Mouse (Mus musculus): ENCODE data around the gene Tnfsf15. TPM values are rescaled to one million over a fixed set of nuclear protein-coding genes. Genes with fewer than 3 reads are reported as not detected.

The Tnfsf15 gene
- polyA plus RNA-seq, 1 experiment from 2014 or later: 0.02 TPM

- no peaks in the 10 kb centered on the region for H3K9me3 ChIP-seq (replicated peaks)
- no peaks in the 10 kb centered on the region for H3K27me3 ChIP-seq
- WGBS (ENCODE audit: insufficient replicate concordance): 34% methylated on average over 3 of the region's 3 CpGs
- 0 out of 2 replicates have a peak, but pooled peaks cover 3% of the 10 kb centered on the region for H3K4me1 ChIP-seq (replicated peaks)
- H3K36me3 ChIP-seq: no peaks in the 10 kb centered on the region
- DNase-seq: no peak
- no peak overlapping the region for H3K9ac ChIP-seq
- H3K27ac ChIP-seq: no peak overlapping the region
- no peak for ATAC-seq (ENCODE audit: low read depth)
- H3K4me2 ChIP-seq: no peak overlapping the region
- H3K4me3 ChIP-seq (replicated peaks): no peak overlapping the region
Observed at GRCm38 (mm10) chr4:63740001-63740400, 4.9 kb downstream of the Tnfsf15 start.

GRCm38 (mm10) chr4:63739524-63739923, 5.4 kb downstream of the Tnfsf15 start:
- no peaks in the 10 kb centered on the region for H3K4me1 ChIP-seq (replicated peaks)
- H3K27me3 ChIP-seq: no peaks in the 10 kb centered on the region
- H3K36me3 ChIP-seq: no peaks in the 10 kb centered on the region
- no peak overlapping the region for H3K4me3 ChIP-seq (replicated peaks)
- no peaks in the 10 kb centered on the region for H3K9me3 ChIP-seq (replicated peaks)
- DNase-seq (no peak), ATAC-seq (ENCODE audit: low read depth) (no peak)
- no peak overlapping the region for H3K4me2 ChIP-seq
- H3K27ac ChIP-seq: no peak overlapping the region
- H3K9ac ChIP-seq: no peak overlapping the region
- 40% methylated on average over 7 of the region's 7 CpGs for WGBS (ENCODE audit: insufficient replicate concordance)

GRCm38 (mm10) chr4:63738364-63738997, 6.4 kb downstream of the Tnfsf15 start:
- H3K4me2 ChIP-seq: no peak overlapping the region
- no peak overlapping the region for H3K4me3 ChIP-seq (replicated peaks)
- H3K36me3 ChIP-seq: no peaks in the 10 kb centered on the region
- no peaks in the 10 kb centered on the region for H3K9me3 ChIP-seq (replicated peaks)
- no peak for ATAC-seq (ENCODE audit: low read depth)
- 61% methylated on average over 9 of the region's 9 CpGs for WGBS (ENCODE audit: insufficient replicate concordance)
- DNase-seq: no peak
- no peaks in the 10 kb centered on the region for H3K27me3 ChIP-seq
- no peaks in the 10 kb centered on the region for H3K4me1 ChIP-seq (replicated peaks)
- no peak overlapping the region for H3K9ac ChIP-seq
- no peak overlapping the region for H3K27ac ChIP-seq

GRCm38 (mm10) chr4:63731299-63731698, 13.6 kb downstream of the Tnfsf15 start:
- no peak overlapping the region for H3K9ac ChIP-seq
- no peak overlapping the region for H3K4me2 ChIP-seq
- no peak overlapping the region for H3K27ac ChIP-seq
- ATAC-seq (ENCODE audit: low read depth): no peak
- no peaks in the 10 kb centered on the region for H3K4me1 ChIP-seq (replicated peaks)
- no peaks in the 10 kb centered on the region for H3K27me3 ChIP-seq
- H3K9me3 ChIP-seq (replicated peaks): no peaks in the 10 kb centered on the region
- H3K36me3 ChIP-seq: no peaks in the 10 kb centered on the region
- no peak overlapping the region for H3K4me3 ChIP-seq (replicated peaks)
- DNase-seq: no peak
- 62% methylated on average over 2 of the region's 2 CpGs for WGBS (ENCODE audit: insufficient replicate concordance)

GRCm38 (mm10) chr4:63726727-63727126, 18.2 kb downstream of the Tnfsf15 start:
- H3K4me2 ChIP-seq: no peak overlapping the region
- no peaks in the 10 kb centered on the region for H3K9me3 ChIP-seq (replicated peaks)
- no peak overlapping the region for H3K4me3 ChIP-seq (replicated peaks)
- H3K36me3 ChIP-seq: no peaks in the 10 kb centered on the region
- H3K4me1 ChIP-seq (replicated peaks): no peaks in the 10 kb centered on the region
- H3K27me3 ChIP-seq: no peaks in the 10 kb centered on the region
- H3K9ac ChIP-seq: no peak overlapping the region
- DNase-seq (no peak), ATAC-seq (ENCODE audit: low read depth) (no peak)
- no peak overlapping the region for H3K27ac ChIP-seq
- 58% methylated on average over 4 of the region's 4 CpGs for WGBS (ENCODE audit: insufficient replicate concordance)

- H3K9me3 ChIP-seq (replicated peaks): no peaks in the 10 kb centered on the region
- no peak overlapping the region for H3K9ac ChIP-seq
- ATAC-seq (ENCODE audit: low read depth) (no peak), DNase-seq (no peak)
- no peaks in the 10 kb centered on the region for H3K4me1 ChIP-seq (replicated peaks)
- H3K27ac ChIP-seq: no peak overlapping the region
- no peaks in the 10 kb centered on the region for H3K36me3 ChIP-seq
- H3K27me3 ChIP-seq: no peaks in the 10 kb centered on the region
- 59% methylated on average over 5 of the region's 5 CpGs for WGBS (ENCODE audit: insufficient replicate concordance)
- H3K4me3 ChIP-seq (replicated peaks): no peak overlapping the region
- no peak overlapping the region for H3K4me2 ChIP-seq
Observed at GRCm38 (mm10) chr4:63725981-63726380, 18.9 kb downstream of the Tnfsf15 start.

- no peak overlapping the region for H3K9ac ChIP-seq
- no peaks in the 10 kb centered on the region for H3K27me3 ChIP-seq
- no peak for DNase-seq
- no peaks in the 10 kb centered on the region for H3K36me3 ChIP-seq
- H3K4me3 ChIP-seq (replicated peaks): no peak overlapping the region
- H3K27ac ChIP-seq: no peak overlapping the region
- no peaks in the 10 kb centered on the region for H3K9me3 ChIP-seq (replicated peaks)
- no peaks in the 10 kb centered on the region for H3K4me1 ChIP-seq (replicated peaks)
- ATAC-seq (ENCODE audit: low read depth): no peak
- WGBS (ENCODE audit: insufficient replicate concordance): 62% methylated on average over 8 of the region's 8 CpGs
- H3K4me2 ChIP-seq: no peak overlapping the region
Observed at GRCm38 (mm10) chr4:63717922-63718643, 26.8 kb downstream of the Tnfsf15 start.

- no peak overlapping the region for H3K9ac ChIP-seq
- DNase-seq (no peak), ATAC-seq (ENCODE audit: low read depth) (no peak)
- no peak overlapping the region for H3K27ac ChIP-seq
- no peaks in the 10 kb centered on the region for H3K9me3 ChIP-seq (replicated peaks)
- H3K4me2 ChIP-seq: no peak overlapping the region
- no peaks in the 10 kb centered on the region for H3K4me1 ChIP-seq (replicated peaks)
- 57% methylated on average over 5 of the region's 5 CpGs for WGBS (ENCODE audit: insufficient replicate concordance)
- H3K36me3 ChIP-seq: no peaks in the 10 kb centered on the region
- no peaks in the 10 kb centered on the region for H3K27me3 ChIP-seq
- no peak overlapping the region for H3K4me3 ChIP-seq (replicated peaks)
Observed at GRCm38 (mm10) chr4:63711886-63712285, 33.0 kb downstream of the Tnfsf15 start.

- Histone ChIP-seq H3K27ac (no peak overlapping the region), H3K4me1 (replicated peaks) (no peaks in the 10 kb centered on the region), H3K9ac (no peak overlapping the region), H3K36me3 (no peaks in the 10 kb centered on the region), H3K4me2 (no peak overlapping the region), H3K27me3 (no peaks in the 10 kb centered on the region), H3K9me3 (replicated peaks) (no peaks in the 10 kb centered on the region), H3K4me3 (replicated peaks) (no peak overlapping the region)
- ATAC-seq (ENCODE audit: low read depth) (no peak), DNase-seq (no peak)
- WGBS (ENCODE audit: insufficient replicate concordance): 73% methylated on average over 8 of the region's 8 CpGs
Observed at GRCm38 (mm10) chr4:63710431-63711220, 34.3 kb downstream of the Tnfsf15 start.

- H3K27ac ChIP-seq: no peak overlapping the region
- no peaks in the 10 kb centered on the region for H3K9me3 ChIP-seq (replicated peaks)
- no peak overlapping the region for H3K4me3 ChIP-seq (replicated peaks)
- H3K36me3 ChIP-seq: no peaks in the 10 kb centered on the region
- ATAC-seq (ENCODE audit: low read depth): no peak
- no peak overlapping the region for H3K4me2 ChIP-seq
- no peaks in the 10 kb centered on the region for H3K4me1 ChIP-seq (replicated peaks)
- no peak overlapping the region for H3K9ac ChIP-seq
- no peaks in the 10 kb centered on the region for H3K27me3 ChIP-seq
- WGBS (ENCODE audit: insufficient replicate concordance): 73% methylated on average over 1 of the region's 1 CpGs
- DNase-seq: no peak
Observed at GRCm38 (mm10) chr4:63706279-63706971, 38.5 kb downstream of the Tnfsf15 start.

GRCm38 (mm10) chr4:63704232-63704631, 40.7 kb downstream of the Tnfsf15 start:
- Histone ChIP-seq H3K27me3 (no peaks in the 10 kb centered on the region), H3K27ac (no peak overlapping the region), H3K9me3 (replicated peaks) (no peaks in the 10 kb centered on the region), H3K4me1 (replicated peaks) (no peaks in the 10 kb centered on the region), H3K9ac (no peak overlapping the region), H3K4me3 (replicated peaks) (no peak overlapping the region), H3K4me2 (no peak overlapping the region), H3K36me3 (no peaks in the 10 kb centered on the region)
- 41% methylated on average over 5 of the region's 5 CpGs for WGBS (ENCODE audit: insufficient replicate concordance)
- no peak for DNase-seq
- no peak for ATAC-seq (ENCODE audit: low read depth)
